12 mouse cellular contexts compared by ENCODE assay signal in genomic region chr6:59016336-59016832, GRCm38 (mm10). TPM values are rescaled to one million over a fixed set of nuclear protein-coding genes. Genes with fewer than 3 reads are reported as not detected.
A peak's percentile ranks its signal among the peaks of the same experiment; 100 is the strongest.
DNase-seq lines count a peak whose midpoint lies in the region; ATAC-seq and TF ChIP-seq lines count a peak whose summit lies in the region.
"Had no signal": no experiment of that assay in that cellular context is flagged by ENCODE, and none has a peak within 500 bp of the region (broad histone marks: within the 10 kb centered on the region; RNA-seq: fewer than 3 reads in every experiment).

No protein-coding gene starts in this region.

- no peak overlapping the region for H3K4me2 ChIP-seq in kidney, embryonic 14.5 days (replicated peaks; ENCODE audit: low read depth, low read length)
- H3K4me2 ChIP-seq in forebrain, postnatal 0 days (ENCODE audit: low read depth): no peak overlapping the region
- no peak overlapping the region for H3K4me2 ChIP-seq in midbrain, embryonic 14.5 days (ENCODE audit: low read length)

- no peaks in the 10 kb centered on the region for H3K9me3 ChIP-seq in kidney, embryonic 14.5 days (ENCODE audit: control insufficient read depth, low read length)
- H3K9me3 ChIP-seq in forebrain, postnatal 0 days (ENCODE audit: low read length): no peaks in the 10 kb centered on the region
- no peaks in the 10 kb centered on the region for H3K9me3 ChIP-seq in midbrain, embryonic 14.5 days (ENCODE audit: control insufficient read depth, low read length)

- H3K4me1 ChIP-seq in kidney, embryonic 14.5 days (ENCODE audit: control insufficient read depth, insufficient read depth, low read length): no peaks in the 10 kb centered on the region
- no peaks in the 10 kb centered on the region for H3K4me1 ChIP-seq in bone marrow, adult 2 months (ENCODE audit: control insufficient read depth, insufficient read depth, low read length)
- no peaks in the 10 kb centered on the region for H3K4me1 ChIP-seq in forebrain, postnatal 0 days (ENCODE audit: insufficient read depth)
- H3K4me1 ChIP-seq in midbrain, embryonic 14.5 days (ENCODE audit: control insufficient read depth, insufficient read depth, low read length): no peaks in the 10 kb centered on the region

- H3K36me3 ChIP-seq in kidney, embryonic 14.5 days (ENCODE audit: control insufficient read depth, insufficient read depth, low read length): no peaks in the 10 kb centered on the region
- H3K36me3 ChIP-seq in forebrain, postnatal 0 days (ENCODE audit: insufficient read depth): no peaks in the 10 kb centered on the region
- H3K36me3 ChIP-seq in midbrain, embryonic 14.5 days (ENCODE audit: control insufficient read depth, insufficient read depth, low read length): no peaks in the 10 kb centered on the region

- intact Hi-C loops in left cerebral cortex, postnatal 25 days (cut with DNase I): no loop called here

- H3K9ac ChIP-seq in kidney, embryonic 14.5 days (ENCODE audit: low read depth, low read length): no peak overlapping the region
- no peak overlapping the region for H3K9ac ChIP-seq in forebrain, postnatal 0 days
- no peak overlapping the region for H3K9ac ChIP-seq in midbrain, embryonic 14.5 days (replicated peaks; ENCODE audit: low read length)

- peak; percentile 39; the same call in 1 of the 2 replicates for ATAC-seq in kidney, embryonic 14.5 days (ENCODE audit: low FRiP score, low TSS enrichment)
- ATAC-seq in forebrain, postnatal 0 days: peak; percentile 29; the same call in 1 of the 2 replicates
- ATAC-seq in midbrain, embryonic 14.5 days (ENCODE audit: low FRiP score, low TSS enrichment): peak; percentile 58

- no peaks in the 10 kb centered on the region for H3K27me3 ChIP-seq in kidney, embryonic 14.5 days (ENCODE audit: control insufficient read depth, insufficient read depth, low read length)
- H3K27me3 ChIP-seq in forebrain, postnatal 0 days (ENCODE audit: insufficient read depth, low read length): no peaks in the 10 kb centered on the region
- H3K27me3 ChIP-seq in midbrain, embryonic 14.5 days (ENCODE audit: control insufficient read depth, insufficient read depth, low read length): no peaks in the 10 kb centered on the region

- no peak overlapping the region for H3K4me3 ChIP-seq in kidney, embryonic 14.5 days (ENCODE audit: low read length)
- H3K4me3 ChIP-seq in bone marrow, adult 2 months (replicated peaks; ENCODE audit: control insufficient read depth, low read depth, low read length): no peak overlapping the region
- H3K4me3 ChIP-seq in forebrain, postnatal 0 days (ENCODE audit: low read depth, low read length): no peak overlapping the region
- no peak overlapping the region for H3K4me3 ChIP-seq in midbrain, embryonic 14.5 days (replicated peaks; ENCODE audit: low read depth, low read length)

- TF ChIP-seq CTCF in bone marrow, adult 2 months (IDR thresholded peaks at IDR 0.05; ENCODE audit: control insufficient read depth, insufficient read depth, low read length): peak; percentile 14; the same call in 1 of the 2 replicates
- TF ChIP-seq CTCF in forebrain, postnatal 0 days (IDR thresholded peaks at IDR 0.05; ENCODE audit: low read depth): no peak

- no peak overlapping the region for H3K27ac ChIP-seq in kidney, embryonic 14.5 days (ENCODE audit: low read depth, low read length)
- no peak overlapping the region for H3K27ac ChIP-seq in bone marrow, adult 2 months (ENCODE audit: control insufficient read depth, insufficient read depth, low read depth, low read length, poor library complexity)
- no peak overlapping the region for H3K27ac ChIP-seq in forebrain, postnatal 0 days (ENCODE audit: low read depth, low read length)
- H3K27ac ChIP-seq in midbrain, embryonic 14.5 days (replicated peaks; ENCODE audit: low read depth, low read length): no peak overlapping the region

- TF ChIP-seq POLR2A in bone marrow, adult 2 months (IDR thresholded peaks at IDR 0.05; ENCODE audit: borderline replicate concordance, control insufficient read depth, low read depth, low read length): no peak

- 83% methylated on average over 1 of the region's 1 CpGs for WGBS in kidney, embryonic 14.5 days
- 55% methylated on average over 1 of the region's 1 CpGs for WGBS in bone marrow, adult 2 months
- WGBS in forebrain, postnatal 0 days: 76% methylated on average over 1 of the region's 1 CpGs
- 71% methylated on average over 1 of the region's 1 CpGs for WGBS in midbrain, embryonic 14.5 days

- DNase-seq in kidney, postnatal 4 days: no peak
- no peak for DNase-seq in forebrain, postnatal 0 days
- no peak for DNase-seq in midbrain, embryonic 14.5 days
- DNase-seq in right cerebral cortex, adult 2 months (ENCODE audit: low spot score in 2 of 2): no peak
- no peak for DNase-seq in left cerebral cortex, adult 8-10 months (ENCODE audit: low spot score in 2 of 2)
- DNase-seq in left cerebral cortex, postnatal 25 days (ENCODE audit: low spot score in 2 of 2): no peak
- DNase-seq: adrenal gland, postnatal 10 days; gastrocnemius, postnatal 25 days; heart, postnatal 36 days; kidney, postnatal 25 days had no signal

RNA-seq across cellular contexts. Expression of gene Fam13a, which starts 8.0 kb away (rescaled TPM):
- polyA plus RNA-seq in kidney, embryonic 14.5 days (2014; fragmentation: Nextera tagmentation; extraction: Ambion mirVana): 5.5 and 8.7 TPM in 2 replicates
- 0.68 and 1.6 TPM in 2 replicates for polyA plus RNA-seq in bone marrow, adult 2 months (2011; ENCODE audit: insufficient read depth, insufficient read length, low replicate concordance, missing spikeins)
- total RNA-seq in forebrain, postnatal 0 days (2014; rRNA removed): 3.3 and 6.6 TPM in 2 replicates
- polyA plus RNA-seq in forebrain, postnatal 0 days (2015; fragmentation: Nextera tagmentation; extraction: Ambion mirVana): 4.2 and 8.5 TPM in 2 replicates
- 7.9 and 10.5 TPM in 2 replicates for polyA plus RNA-seq in midbrain, embryonic 14.5 days (2014; fragmentation: Nextera tagmentation; extraction: Ambion mirVana)
- total RNA-seq in left cerebral cortex, adult 8-10 months (2022): 10 to 100 TPM; 14.7 to 17.0 (median 15.9) TPM
- 10 to 100 TPM; 12.0 to 12.1 TPM for total RNA-seq in left cerebral cortex, postnatal 25 days (2021)
